Mouse (Mus musculus): Measurements from ENCODE around the gene Gm4881.
"Not testable (repeated sequence)": the region's sequence is repeated elsewhere in the genome, so short reads cannot be mapped to it uniquely, and the experiment has no call there.

Gene Gm4881

DNA sequence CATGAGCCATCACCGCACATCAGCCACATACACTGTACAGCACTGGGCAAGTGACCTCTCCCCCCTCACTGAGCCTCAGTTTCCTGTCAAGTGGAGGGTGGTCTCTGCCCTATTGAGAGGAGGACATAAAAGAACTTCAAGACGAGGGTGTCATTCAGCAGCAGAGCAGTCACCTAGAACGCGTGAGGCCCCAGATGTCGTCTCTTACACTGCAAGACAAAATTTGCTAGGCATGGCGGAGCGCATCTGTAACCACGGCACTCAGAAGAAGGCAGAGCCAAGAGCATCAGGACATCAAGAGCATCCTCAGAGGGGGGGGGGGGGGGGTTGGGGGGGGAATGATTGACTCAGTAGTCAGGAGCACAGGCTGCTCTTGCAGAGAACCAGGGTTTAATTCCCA lies 48.0 kb downstream of the Gm4881 start:
- no peak for DNase-seq (ENCODE audit: extremely low read depth, low read depth)

DNA sequence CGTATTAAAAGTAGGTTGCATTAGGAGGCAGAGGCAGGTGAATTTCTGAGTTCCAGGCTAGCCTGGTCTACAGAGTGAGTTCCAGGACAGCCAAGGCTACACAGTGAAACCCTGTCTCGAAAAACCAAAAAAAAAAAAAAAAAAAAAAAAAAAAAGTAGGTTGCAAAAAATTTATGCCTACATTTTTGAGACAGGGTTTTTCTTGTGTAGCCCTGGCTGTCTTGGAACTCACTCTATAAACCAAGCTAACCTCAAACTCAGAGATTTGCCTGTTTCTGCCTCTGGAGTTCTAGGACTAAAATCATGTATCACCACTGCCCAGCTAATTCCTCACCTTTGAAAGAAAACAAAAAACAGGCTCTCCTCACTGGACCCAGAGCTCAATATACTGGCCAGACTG lies 48.5 kb downstream of the Gm4881 start:
- not testable (repeated sequence) for DNase-seq (ENCODE audit: extremely low read depth, low read depth)

DNA sequence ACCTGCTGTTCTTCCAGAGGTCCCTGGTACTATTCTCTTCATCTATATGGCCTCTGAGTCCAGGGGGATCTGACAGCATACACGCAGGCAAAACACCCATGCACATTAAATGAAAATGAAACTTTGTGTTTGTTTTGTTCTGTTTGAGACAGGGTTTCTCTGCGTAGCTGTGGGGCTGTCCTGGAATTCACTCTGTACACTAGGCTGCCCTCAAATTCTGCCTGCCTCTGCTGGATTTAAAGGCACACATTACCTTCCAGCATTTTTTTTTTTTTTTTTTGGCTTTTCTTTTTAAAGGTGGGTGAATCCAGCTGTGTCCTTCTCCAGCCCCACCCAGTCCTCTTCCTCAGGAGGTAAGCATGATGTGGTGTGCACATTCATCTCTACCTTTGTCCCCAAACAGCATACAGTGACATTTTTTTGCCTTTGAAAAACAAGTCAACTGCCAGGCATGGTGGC lies 52.1 kb downstream of the Gm4881 start:
- no peak for DNase-seq (ENCODE audit: extremely low read depth, low read depth)

DNA sequence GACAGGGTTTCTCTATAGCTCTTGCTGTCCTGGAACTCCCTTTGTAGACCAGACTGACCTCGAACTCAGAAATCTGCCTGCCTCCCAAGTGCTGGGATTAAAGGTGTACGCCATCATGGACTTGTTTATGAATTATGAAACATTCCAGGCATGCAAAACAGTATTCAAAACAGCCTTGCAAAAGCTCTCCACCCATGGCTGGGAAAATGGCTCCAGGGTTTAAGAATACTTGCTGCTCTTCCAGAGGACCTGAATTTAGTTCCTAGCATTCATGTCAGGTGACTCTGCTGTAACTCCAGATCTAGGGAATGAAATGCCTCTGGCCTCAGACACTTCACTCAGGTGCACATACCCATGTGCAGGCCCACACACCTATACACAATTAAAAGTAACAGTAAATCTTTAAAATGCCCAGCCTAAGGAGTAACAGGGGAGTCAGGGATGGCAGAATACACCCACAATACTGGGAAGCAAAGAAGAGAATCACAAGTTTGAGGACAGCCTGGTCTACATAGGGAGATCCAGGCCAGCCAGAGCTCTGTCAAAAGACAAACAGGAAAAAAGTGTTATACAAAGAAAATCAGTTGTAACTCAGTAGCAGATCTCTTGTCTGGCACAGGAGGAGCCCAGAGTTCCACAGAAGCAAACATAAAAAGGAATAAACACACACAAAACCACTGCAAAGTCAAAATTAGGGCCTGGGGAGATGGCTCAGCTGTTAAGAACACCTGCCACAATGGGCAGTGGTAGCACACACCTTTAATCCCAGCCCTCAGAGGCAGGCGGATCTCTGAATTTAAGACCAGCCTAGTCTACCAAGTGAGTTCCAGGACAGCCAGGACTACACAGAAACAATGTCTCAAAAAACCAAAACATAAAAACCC lies 52.8 kb downstream of the Gm4881 start:
- DNase-seq (ENCODE audit: extremely low read depth, low read depth) = no peak

DNA sequence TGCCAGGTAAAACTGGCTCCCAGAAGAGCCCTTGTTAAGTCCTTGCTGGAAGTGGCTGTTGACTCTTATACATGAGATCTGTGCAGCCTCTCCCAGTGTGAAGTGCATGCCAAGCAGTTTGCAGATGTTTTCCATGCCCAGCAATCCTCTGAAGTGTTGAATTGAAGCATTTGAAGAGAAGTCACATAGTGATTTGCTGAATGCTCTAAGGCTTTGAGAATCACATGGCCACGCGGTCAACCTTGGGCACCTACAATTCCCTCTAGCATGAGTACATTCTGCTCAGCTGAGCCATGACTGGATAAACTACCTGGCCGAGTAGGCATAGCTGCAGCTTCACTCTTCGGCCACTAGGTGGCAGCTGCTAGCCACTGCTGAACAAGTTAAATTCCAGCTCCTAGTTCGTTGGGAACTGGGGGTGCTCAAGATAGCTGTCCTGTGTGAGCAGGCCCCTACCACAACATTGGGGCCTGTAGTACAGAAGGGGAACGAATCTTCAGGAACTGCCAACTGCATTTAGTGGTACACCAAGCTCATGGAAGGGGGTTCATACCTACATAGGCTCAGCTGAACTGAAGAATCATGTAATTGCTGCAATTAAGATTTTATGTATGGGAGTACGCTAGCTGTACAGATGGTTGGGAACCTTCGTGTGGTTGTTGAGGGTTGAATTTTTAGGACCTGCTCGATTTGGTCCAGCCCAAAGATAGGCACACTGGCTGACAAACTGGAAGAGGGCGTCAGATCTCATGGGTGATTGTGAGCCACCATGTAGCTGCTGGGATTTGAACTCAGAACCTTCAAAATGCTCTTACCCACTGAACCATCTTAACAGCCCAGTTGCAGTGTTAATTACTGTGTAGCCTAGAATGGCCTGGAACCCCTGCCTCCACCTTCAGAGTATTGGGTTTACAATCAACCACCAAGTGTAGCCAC lies 53.7 kb downstream of the Gm4881 start:
- peak; percentile 77 for DNase-seq (ENCODE audit: extremely low read depth, low read depth)

DNA sequence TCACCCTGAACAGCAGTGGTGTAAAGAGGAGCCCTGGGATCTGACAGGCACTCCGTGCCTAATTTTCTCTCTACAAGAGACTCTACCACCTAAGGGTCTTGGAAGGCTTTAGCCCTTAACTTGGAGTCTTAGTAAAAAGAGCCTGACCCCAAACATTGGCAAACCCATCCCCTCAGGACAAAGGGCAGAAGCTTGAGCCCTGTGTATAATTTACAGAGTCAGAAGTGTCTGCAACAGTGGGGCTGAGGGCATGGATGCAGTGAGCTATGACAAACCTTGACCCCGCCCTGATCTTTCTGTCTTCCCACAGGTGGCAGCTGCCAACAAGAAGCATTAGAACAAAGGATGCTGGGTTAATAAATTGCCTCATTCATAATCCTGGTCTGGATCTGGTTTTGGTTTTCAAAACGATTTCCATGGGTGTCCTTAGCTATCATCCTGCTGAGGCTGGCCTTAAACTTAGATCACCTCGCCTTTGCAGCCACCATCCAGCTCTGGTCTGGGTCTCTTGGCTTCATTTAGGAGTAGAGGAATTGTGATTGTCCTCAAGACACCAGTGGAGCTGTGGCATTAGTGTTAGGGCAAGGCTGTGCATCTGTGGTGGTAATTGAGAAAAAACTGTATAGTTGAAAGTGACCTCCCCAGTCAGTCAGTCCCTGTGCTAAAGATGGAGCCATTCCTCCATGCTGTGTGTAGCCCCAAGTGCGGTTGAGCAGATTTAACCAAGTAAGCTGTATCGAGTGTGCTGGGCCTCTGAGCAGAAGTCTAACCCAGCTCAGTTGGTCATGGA lies 54.7 kb downstream of the Gm4881 start:
- DNase-seq (ENCODE audit: extremely low read depth, low read depth) = no peak

DNA sequence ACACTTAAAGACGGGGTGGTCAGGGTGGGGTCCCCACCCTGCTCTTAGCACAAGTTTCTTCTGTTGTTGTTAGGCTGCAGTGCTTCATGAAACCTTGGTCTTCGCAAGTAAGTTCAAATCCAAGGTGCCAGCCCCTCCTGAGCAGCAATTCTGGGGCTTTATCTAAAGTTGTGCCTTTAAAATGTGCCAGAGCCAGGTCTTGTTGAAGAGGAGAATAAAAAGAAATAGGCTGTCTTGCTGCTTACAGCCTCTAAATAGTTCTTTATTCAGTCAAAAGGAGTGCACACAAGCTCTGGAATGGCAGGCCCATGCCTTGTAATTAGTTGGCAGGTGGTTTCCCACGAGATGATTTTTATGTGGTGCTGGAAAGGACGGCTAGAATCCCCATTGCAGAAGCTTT lies 57.2 kb downstream of the Gm4881 start:
- DNase-seq (ENCODE audit: extremely low read depth, low read depth) = no peak

DNA sequence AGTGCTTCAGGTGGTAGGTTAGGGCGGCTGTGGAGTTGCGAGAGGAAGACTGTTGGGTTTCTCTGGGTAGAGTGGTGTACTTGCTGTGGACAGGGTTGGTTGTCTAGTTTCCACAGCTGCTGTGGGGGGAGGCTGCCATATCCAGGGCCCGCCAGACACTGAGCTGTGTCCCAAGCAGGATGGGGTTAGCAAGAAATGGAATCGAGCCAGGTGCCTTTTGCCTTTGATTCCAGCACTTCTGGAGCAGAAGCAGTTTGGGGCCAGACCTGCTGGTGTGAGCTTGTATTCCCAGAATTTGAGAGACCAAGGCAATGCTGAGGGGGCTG lies 58.0 kb downstream of the Gm4881 start:
- DNase-seq (ENCODE audit: extremely low read depth, low read depth) = no peak

DNA sequence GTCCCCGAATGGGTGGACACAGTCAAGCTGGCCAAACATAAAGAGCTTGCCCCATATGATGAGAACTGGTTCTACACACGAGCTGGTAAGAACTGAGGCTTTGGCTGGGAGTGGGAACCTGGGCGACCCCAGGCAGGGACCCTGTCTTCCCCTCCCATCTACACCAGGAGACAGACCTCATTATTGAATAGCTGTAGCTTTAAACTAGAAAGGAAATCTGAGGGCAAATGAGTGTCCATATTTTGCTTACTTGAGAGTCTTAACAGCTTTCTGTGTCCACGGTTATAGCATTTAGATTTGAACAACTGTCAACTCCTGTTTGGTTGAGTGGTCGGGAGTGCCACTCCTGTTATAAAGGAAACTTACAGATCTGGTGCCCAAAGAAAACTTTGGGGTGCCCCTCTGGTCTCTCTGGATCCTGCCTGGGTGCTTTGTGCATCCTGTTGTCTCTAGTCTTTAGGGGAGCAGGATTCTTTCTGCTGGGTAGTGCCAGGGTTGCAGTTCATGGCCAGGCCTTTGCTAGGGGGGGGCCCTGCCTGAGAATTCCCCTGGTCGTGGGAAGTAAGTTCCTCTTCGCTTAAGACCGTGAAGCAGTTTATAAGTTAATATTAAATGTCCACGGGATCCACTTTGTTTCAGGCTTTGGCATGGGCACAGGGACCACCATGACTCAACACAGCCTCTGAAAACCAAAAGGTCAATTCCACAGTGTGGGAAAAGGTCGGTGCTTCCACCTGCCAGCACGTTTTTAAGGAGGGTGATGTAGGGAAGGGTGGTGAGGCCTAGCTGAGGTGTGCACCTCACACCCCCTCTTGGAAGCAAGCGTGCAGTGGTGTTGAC lies 58.6 kb downstream of the Gm4881 start:
- no peak for DNase-seq (ENCODE audit: extremely low read depth, low read depth)

DNA sequence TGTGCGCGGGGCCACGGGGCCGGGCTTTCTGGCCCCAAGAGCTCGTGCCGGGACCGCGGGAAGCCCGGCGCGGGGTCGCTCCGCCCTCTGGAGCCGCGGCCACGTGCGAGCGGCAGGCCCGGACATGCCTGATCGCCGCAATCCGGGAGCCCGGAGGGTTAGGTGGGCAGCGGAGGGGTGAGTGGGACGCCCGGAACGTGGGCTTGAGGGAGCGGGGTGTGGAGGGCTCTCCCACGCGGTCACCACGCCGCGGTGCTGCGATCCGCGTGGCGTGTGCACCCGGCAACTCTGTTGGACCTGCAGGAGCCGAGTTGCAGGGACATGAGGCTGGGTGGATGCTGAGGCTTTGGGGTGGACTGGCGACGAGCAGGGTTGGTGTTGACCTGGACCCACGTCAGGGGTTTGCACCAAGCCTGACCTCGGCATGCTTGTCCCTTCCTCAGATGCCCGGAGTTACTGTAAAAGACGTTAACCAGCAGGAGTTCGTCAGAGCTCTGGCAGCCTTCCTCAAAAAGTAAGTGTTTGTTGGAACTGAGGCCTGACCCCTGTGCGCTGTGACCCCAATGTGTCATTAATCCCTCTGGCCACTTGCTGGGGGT lies 59.5 kb downstream of the Gm4881 start:
- no peak for DNase-seq (ENCODE audit: extremely low read depth, low read depth)

DNA sequence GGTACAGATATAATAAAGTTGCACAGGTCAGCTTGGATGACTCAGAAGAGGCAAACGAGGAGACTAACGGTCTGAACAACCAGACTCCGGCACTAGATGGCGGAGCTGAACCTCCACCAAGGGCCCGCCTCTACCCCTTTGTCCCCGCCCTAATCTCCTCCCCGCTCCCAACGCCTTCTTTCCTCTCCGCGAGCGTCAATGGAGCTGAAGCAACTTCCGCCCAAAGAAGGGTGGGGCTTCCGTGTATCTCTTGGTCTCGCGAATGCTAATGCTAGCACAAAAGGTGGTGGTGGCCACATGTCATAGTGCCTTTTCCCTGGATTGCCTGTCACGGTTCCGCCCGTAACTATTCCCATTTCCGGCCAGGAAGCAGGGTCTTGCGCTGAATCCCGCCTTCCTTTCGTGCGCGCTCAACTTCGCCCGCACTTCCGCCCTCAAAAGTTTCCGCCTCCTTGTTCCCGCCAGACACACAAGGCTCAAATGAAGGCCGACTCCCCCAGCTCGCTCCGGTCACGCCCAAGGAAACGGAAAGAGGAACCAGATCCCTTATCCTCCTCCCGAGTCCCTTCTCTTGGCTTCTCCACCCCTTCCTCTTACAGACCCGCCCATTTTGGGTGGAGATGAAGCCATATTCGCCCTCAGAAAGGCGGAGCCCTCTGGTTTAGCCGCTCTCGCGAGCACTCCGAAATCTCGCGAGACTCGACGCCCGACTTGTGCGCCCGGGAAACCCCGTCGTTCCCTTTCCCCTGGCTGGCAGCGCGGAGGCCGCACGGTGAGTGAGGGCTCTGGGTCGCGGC lies 60.2 kb downstream of the Gm4881 start, which contains the start of gene Rps19:
TSS of gene Rps19 (plus strand) at position 476 of the 797 bp plus-strand sequence.
- DNase-seq (ENCODE audit: extremely low read depth, low read depth) = peak; percentile 99

DNA sequence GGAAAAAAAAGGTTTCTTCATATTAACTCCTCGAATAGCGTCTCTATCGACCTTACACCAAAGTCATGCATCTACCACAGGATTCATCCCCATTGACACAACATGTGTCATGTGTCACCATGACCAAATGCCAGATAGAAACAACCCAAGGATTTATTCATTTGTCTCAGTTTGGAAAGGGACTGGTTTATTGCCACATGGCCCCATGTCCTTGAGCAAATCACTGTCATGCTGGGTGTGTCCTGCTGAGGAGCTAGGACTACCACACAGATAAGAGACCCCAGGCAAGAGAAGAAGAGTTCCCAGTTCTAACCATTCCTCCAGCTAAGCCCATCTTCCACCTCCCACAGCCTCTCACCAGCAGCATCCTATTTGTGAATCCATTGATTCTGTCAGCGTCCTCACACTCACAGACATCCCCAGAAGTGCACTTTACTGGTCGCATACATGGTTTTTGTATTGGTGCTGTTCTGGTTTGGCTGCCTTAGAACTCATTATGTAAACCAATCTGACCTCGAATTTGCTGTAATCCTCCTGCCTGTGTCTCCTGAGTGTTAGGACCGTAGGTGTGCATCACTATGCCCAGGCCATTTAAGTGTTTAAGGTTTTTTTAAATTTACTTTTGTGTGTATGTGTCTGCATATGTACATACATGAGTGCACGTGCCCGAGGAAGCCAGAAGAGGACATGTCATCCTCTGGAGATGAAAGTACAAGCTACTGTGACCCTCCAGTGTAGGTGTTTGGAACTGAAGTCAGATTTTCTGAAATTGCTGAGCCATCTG lies 61.7 kb downstream of the Gm4881 start:
- no peak for DNase-seq (ENCODE audit: extremely low read depth, low read depth)

DNA sequence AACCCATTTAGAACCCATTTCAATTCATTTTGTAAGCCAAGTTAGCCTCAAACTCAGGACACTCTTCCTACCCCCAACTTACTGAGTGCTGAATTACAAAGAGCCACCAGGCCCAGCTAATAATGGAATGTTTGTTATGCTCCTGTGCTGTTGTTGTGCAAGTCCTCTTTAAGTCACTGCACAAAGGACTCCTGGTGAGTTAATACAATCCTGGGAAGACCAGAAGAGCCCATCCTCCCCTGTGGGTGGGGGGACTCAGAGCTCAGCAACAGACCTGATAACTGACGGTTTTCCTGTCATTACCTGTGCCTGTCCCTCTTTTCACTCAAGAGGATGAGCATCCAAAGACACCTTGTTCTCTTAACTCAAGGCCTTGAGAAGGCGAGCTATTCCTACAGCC lies 64.7 kb downstream of the Gm4881 start:
- no peak for DNase-seq (ENCODE audit: extremely low read depth, low read depth)

DNA sequence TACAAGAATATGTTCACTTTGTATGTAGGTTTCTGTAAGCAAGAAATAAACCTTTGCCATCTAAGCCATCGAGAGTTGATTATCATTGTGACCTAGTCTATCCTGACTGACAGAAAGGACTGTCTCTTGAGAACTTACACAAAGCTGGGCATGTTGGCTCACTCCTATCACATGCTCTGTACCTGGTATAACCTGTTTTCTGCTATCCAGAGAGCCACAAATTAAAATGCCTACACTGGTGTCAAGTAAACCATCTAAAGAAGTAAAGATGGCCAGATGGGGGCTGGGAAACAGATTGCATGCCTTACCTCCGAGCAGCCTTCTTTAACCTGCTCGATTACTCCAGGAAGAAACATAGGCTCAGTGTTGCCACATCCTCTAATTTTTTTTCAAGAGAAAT lies 66.7 kb downstream of the Gm4881 start:
- DNase-seq (ENCODE audit: extremely low read depth, low read depth) = no peak

Data from MEL-GATA-1-ER (cell line).